Mouse (Mus musculus) layer of hippocampus, postnatal 25 days (tissue): ENCODE measurements at regions not wholly inside any gene's neighbourhood (a gene's known extent, or its start where the extent isn't known, plus 50 kb on each side); places are given as distances from the start of the nearest gene placed in this dataset.

Experiments
- DNase-seq, 2 experiments: peaks; one replicate each; pipeline ENCODE4 v3.0.0; 2022; ENCODE audit warnings: mixed read lengths in 2 of 2, low spot score in 1 of 2; ENCODE audit errors: extremely low spot score in 1 of 2

DNA sequence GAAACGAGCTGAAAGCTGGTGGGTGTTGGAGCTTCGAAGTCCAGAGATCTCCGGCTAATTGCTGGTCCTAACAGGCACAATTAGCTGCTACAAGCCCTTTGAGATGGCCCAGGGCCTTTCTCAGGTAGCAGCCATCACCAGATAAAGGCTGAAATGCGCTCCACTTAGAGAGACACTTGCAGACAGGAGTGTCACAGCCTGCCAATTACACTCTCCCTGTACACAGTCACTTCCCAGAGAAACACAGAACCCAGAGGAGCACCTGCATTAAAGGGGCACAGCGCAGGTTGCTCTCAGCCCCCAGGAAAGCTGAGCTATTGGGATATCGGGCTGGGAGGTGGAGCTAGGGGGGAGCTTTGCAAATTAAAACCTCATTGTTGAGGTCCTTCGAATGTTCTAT is 380.2 kb downstream of the Tshz3 start:
- no peak for DNase-seq

DNA sequence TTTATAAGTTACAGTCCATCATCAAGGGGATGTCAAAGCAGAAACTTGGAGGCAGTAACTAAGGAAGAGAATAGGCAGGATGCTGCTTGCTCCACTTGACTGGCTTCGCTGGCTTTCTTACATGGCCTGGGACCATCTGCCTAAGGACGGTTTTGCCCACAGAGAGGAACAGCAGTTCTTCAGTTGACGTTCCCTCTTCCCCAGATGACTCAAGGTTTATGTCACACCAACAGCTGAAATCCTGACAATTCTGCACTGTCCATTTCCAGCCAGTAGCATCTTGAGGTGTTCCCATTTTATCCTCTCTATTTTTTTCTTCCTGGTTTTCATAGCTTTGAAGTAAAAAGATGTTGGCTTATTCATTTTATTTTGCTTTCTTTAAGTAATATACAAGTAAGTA is 391.8 kb downstream of the Tshz3 start:
- DNase-seq = no peak

DNA sequence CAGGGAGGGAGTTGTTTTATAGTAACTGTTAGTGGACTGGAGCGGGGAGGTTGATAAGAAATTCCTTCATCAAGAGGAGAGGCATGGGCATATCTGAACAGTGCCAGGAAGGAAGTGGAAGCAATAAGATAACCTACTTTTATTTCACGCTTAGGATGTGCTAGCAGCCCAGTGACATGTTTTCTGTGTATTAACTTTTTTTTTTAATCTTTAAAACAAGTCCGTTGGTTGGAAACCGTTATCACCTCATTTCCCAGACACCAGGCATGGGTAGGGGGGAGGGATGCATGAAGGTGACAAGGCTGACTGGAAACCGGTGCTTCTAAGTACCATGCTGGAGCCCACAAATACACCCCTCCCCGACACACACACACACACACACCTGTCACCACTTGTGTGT is 394.7 kb downstream of the Tshz3 start:
- no peak for DNase-seq

DNA sequence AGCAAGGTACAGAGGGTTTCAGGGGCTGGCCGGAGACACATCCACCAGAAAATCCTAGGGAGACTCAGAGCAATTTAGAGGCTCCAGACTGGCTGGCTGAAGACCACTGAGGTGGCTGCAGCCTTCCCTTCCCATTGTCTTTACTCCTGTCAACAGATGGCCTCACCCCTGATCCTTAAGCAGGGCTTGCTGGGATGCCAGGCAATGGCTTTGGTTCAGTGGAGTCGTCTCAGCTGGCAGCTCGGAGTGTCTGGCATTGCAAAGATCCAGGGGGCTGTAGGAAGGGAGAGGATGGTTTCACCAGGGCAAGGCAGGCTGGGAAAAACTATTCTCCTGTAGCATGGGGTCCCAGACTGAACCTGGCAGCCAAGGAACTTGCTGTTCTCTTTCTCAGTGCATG is 395.8 kb downstream of the Tshz3 start:
- no peak for DNase-seq

DNA sequence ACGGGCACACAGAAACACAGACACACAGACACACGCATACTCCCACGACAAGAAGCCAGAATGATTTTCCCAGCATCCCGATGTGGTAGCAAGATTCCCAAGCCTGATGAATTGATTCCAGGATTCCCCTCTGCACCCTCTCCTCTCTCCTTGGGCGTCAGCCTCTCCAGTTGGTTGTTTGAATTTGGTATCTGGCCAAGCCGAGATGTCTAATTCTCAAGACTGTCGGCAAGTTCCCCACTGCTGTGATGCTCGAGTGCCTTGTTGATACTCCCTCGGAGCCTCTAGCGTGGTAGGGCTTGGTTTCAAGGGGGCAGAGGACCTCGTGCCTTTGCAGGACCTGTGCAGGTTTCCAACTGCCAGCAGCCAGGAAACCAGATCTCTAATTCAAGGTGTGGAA is 397.9 kb downstream of the Tshz3 start:
- no peak for DNase-seq

DNA sequence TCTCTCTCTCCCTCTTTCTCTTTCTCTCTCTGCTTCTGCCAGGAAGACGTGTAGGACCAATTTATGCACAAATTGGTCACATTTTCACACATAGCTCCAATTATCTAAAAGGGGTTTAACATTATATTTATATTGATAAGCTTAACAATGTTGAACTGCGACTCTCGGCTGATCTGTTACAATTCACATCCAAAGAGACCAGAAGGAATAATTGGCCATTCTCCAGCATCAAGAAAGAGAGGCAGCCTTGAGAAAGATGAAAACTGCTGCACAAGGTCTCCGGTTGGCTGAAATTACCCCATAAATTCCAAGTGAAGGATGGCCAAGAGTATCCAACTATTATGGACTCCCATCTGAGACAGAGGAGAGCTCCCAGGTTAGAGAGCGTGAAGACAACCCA is 398.4 kb downstream of the Tshz3 start:
- DNase-seq = no peak

DNA sequence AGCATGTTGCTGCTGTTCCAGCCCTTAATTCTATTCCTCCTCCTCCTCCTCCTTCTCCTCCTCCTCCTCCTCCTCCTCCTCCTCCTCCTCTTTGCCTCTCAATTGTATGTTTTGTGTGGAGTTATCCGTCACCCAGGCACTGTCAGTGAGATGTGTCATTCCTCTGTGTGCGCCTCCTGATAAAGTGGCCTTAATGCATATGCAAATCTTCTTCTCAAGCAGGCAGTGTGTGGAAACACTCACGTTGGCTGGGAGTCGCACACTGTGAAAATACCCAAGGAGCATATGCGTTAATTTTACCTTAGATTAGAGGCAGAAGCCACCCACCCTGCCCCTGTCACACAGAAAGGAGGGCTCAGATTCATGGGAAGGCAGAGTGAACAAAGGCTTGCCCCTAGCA is 401.0 kb downstream of the Tshz3 start:
- DNase-seq = no peak

DNA sequence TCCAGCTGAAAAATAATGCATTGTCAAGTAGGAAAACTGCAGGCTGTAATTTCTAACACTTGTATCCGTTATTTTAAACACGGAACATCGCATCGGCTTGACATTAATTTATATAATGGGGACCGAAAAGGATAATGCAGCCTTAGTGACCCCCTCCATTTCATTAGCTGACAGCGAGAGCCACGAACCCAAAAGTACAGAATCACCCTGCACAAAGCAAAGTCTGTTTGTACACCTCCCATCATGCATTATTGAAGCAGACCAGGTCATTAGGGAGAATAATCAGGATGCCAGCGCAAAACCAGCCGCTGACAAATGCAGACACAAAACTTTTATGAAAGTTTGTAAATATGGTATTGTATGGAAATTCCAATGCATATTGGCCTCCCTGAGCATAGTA is 406.8 kb downstream of the Tshz3 start:
- no peak for DNase-seq

DNA sequence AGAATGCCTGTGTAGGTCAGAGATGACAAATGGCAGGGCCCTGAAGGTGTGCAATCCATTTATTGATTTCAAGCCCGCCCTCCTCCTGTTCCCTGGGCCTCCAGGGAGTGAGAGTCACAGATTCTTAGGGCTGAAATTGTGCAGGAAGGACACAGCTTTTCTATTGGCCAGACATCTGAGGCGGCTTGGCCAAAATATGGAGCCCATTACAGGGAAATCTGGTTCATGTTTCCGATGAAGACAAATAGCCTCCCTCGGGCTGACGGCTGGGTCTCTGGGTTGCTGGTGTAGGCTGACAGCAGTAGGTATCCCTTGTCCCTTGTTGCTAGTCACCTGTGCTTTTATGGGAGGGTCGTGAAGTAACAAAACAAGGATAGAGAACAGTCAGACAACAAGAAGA is 413.2 kb downstream of the Tshz3 start:
- no peak for DNase-seq

DNA sequence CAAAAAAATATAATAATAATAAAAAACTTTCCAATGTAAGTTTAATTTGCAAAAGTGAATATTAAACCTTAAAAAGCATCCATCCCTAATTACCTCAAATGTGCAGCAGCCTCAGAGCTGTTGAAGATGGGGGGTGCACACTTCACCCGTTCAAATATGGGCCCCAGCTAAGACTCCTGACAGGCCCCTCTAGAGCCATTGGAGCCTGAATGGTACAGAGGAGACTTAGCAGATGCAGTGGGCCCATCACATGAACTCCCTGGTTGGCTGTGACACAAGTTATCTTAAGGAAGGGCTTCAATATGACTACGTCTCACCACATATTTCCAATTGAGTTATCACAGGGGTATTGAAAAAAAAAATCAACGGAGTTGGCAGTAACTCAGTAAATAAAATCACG is 422.9 kb downstream of the Tshz3 start:
- no peak for DNase-seq

DNA sequence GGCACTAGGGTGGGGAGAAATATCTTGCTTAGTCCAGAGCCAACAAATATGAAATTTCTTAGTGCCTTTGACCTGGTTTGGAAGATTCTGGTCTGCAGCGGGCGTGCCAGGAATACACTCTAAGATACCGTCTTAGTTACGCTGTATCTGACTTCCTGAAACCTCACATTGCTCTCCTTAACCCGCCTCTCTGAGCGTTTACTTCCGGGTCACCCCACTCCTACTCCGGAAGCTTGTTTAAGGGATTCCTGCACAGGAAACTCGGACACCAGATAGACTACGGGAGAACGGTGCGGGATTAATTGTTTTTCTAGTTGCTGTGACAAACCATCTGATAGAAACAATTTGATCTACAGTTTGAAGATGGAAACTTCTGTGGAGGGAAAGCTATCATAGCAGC is 442.3 kb downstream of the Tshz3 start:
- DNase-seq = no peak

DNA sequence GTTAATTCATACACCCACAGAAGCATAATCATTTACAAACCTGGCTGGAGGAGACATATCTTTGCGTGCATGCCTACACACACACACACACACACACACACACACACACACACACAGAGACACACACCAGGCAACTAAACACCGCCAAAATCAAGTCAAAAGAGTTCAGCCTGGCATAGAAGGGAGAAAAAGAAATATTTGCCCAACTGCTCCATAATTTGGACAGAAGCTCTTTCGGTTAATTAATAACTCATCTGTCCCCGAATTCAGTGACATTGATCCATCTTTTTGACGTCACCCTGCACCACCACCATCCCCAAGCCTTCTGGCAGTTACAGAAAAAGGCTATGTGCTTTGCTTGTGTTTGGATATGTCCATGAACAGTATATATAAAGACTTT is 444.9 kb downstream of the Tshz3 start:
- no peak for DNase-seq

DNA sequence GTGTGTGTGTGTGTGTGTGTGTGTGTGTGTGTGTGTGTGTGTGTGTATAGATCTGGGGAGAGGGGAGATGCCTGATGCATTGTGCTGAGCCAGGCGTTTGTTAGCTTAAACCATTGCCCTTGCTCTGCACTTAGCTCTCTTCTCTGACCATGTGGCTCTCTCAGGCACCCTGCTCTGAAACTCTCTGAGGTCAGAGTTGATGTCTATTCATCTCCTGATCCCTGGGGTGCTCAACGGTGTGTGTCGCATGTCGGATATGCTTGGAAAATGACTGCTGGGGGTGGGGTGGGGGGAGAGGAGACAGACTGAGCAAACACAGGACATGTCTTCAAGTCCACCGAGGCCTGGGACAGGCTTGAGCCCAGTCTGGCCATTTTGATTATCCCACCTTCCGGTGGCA is 446.4 kb downstream of the Tshz3 start:
- DNase-seq = no peak

DNA sequence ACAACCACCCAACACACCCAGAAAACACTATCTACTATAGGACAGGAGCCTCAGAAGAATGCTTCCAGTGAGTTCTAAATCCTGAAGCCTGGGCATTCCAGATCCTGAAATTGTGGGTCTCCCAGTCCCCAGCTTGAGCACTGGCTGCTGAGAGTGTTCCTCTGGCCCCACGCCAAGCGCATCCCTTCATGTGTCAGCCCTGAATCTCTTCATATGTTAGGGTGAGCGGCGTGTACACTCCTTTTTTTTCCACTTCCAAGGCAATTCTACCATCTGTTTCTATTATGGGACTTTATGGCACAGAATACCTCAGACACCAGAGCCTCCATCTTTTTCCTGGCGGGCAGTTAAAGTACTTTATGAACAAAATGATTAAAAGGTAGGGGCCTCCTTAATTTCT is 451.8 kb downstream of the Tshz3 start:
- peak in 1 of 2 experiments; percentile 32 for DNase-seq

DNA sequence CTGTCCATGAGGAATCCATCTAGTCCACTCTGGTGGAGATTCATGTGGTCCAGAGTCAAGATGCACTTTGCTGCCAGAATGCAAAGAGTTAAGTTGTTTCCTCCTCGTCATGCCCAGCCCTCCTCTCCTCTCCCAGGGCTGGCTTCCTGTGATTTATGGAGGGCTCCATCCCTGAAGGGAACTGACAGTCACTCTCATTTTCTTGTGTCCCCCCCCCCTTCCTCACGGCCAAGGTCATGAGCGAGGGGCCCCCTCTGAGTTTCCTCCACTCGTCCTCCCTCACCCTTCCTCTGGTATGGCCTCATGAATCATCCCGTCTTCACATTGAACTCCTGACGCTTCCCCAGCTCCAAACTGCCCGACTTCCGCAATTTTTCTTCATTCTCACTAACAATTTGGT is 461.9 kb downstream of the Tshz3 start:
- no peak for DNase-seq

DNA sequence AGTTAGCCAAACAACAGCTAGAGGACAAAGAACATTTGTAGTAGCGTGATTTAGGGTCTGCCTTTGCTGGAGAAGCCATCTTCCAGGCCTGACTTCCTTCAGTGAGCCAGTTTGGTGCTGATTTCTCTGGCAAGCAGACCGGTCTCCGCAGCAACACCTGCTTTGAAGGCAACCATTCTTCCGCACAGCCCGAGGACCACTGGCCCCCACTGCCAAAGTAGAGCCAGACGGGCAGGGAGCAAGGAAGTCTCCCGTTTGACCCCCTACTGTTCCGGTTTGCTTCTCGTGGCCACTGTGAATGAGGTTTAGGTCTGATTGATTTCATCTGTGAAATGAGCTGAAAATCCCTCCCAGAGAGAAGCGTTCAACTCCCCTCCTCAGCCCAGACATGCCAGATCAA is 471.0 kb downstream of the Tshz3 start:
- DNase-seq = no peak

DNA sequence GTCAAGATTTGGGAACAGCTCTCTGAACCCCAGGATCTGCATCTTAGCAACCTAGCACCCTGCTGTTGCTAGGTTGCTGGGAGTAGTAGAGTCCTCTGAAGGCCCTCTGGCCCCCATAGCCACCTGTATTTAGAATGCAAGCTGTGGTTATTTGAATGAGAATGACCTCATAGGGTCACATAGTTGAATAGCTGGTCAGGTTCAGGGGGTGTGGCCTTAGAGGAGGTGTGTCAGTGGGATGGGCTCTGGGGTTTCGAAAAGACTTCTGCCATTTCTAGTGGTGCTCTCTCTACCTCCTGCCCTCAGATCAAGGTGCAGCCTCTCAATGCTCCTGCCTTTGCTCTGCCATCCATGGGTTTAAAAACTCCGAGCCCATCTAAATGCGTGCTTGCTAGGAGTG is 477.8 kb downstream of the Tshz3 start:
- no peak for DNase-seq

DNA sequence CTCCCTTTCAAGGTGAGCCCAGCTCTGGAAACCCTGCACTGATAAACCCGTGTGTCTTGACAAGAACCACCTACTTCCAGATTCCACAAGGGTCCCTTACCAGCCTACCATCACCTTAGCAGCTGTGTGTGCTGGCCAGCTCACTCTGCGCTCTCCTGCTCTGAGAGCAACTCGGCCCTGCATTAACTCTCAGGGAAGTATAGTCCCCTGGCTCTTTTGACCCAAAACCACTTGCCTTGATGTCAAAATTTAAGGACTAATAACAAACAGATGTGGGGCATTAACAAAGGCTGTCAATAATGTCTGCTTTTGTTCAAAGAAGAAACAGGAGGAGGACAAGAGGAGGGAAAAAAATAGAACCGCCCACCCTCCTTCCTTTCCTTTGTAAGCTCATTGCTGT is 480.3 kb downstream of the Tshz3 start:
- DNase-seq = no peak

DNA sequence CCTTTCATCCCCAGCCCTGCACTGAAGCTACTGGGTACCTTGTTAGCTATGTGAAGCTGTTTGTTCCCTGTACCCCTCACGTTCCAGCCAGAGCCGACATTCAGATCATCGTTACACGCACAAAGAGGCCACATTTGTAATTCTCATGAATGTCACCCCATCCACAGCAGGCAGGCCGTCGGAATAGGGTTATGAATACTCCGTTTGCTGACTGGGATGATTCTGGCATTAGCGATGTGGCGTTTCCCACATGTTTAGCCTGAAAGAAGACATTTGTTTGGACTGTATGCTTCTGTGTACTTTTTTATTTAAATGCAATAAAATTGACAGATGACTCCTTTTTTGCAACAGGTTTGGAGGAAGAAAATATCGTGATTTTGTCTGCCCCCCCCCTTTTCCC is 482.0 kb downstream of the Tshz3 start:
- no peak for DNase-seq

DNA sequence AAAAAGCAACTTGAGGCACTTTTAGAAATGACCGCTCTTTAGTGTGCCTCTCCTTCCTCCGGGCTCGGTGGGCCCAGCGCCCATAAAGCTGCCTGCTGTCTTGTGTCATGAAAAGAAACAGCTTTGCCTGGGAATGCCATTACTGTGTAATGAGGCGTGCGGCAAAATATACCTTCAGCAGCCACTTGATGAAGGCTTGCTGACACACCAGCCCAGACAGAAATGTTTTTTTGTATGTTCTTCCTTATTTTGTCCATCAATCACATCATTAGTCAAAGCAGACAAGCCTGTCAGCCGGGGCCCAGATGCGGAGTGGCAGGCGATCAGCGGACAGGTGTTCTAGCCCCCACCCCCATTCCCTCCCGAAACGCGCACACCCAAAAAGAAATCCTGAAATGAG is 482.5 kb downstream of the Tshz3 start:
- no peak for DNase-seq

DNA sequence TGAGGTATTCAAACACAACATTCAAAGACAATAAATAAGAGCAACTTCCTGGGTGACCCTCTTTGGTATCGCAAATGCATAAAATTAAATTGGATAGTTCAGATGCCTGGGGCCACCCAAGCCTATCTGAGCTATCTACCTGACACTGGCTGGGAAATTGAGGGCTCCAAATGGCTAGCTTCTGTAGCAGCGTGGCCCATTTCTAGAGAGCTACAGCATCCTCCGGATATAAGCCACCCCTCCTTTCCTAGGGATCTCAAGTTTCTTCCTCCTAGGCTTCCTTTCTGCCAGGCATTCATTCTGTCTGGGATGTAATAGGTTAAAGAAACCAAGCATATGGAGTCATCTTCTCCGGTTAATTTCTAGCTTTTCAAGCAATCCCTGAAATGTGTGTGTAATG is 483.2 kb downstream of the Tshz3 start:
- no peak for DNase-seq

DNA sequence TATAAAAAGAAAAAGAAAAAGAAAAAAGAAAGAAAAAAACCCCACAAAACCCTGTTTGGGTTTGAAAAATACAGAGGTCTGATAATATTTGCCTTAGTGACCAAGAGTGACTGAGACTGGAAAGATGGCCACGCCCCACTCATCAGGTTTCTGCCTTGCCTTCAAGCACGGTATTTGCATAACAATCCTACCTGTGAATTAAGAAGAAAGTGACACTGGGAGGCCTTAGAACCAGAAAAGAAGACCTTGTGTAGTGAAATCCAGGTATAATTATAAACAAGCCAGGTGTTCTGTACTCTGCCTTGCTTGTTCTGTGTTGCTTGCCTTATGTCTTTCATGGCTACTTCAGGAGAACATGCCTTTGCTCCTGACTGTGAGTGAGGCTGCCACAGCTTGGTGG is 494.6 kb downstream of the Tshz3 start:
- no peak for DNase-seq

DNA sequence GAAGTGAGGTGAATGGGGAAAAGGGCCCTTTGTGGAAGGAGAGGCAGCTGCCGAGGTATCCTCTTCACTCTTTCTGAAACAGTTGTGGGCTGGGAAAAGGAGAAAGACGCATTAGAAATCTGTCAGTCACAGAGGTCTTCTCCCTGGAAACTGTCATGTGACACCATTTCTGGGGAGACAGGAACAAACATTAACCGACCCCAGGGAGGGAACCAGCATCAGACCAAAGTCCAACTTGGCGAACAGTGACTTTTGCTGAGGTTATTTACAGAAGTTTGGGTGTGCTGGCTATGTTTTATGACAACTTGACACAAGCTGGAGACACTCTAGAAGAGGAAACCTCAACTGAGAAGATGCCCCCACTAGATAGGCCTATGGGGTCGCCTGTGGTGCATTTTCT is 506.9 kb downstream of the Tshz3 start:
- DNase-seq = no peak

DNA sequence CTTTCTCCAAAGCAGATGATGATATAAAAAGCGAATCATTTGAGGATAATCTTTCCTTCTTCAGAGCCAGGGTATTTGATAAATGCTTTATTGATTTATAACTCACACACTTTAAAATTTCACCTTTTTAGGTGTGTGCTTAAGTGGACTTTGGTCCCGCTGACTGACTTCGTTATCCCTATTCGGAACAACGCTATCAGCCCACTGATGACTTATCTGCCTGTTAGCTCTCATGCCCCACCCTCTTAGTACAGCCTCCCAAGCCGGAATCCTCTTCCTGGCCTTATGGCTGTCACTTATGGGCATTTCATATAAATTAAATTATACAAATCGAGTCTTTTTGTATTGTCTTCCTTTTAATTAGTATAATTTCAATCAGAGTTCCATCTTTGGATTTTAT is 510.4 kb downstream of the Tshz3 start:
- no peak for DNase-seq
